Comparison of ENCODE assay signal across 11 mouse cellular contexts in the genomic region with DNA sequence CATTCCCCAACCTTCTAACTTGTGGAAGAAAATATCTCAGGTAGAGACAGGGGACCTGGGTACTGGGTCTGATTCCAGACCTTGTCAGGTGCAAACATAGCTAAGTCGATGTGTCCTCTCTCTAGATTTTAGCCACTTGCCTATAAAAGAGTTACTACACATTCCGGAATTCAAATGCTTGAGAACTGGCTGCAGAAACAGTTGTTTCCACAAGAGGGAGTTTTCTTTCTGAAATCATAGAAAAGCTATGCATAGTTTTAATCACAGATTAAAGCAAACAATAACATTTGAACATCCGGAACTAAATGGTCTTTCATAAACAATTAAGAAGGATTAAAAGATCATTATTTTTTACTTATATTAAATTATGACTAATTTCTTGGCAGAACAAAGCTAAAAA. TPM values are rescaled to one million over a fixed set of nuclear protein-coding genes. Genes with fewer than 3 reads are reported as not detected.
DNase-seq lines count a peak whose midpoint lies in the region; ATAC-seq and TF ChIP-seq lines count a peak whose summit lies in the region.
"Had no signal": no experiment of that assay in that cellular context is flagged by ENCODE, and none has a peak within 500 bp of the region (broad histone marks: within the 10 kb centered on the region; RNA-seq: fewer than 3 reads in every experiment).

No protein-coding gene starts in this region.

- no peak overlapping the region for H3K9ac ChIP-seq in embryonic facial prominence, embryonic 11.5 days (replicated peaks; ENCODE audit: low read length)
- H3K9ac ChIP-seq in kidney, postnatal 0 days (ENCODE audit: low read depth, low read length) = no peak overlapping the region
- no peak overlapping the region for H3K9ac ChIP-seq in midbrain, embryonic 14.5 days (replicated peaks; ENCODE audit: low read length)
- H3K9ac ChIP-seq: hindbrain, embryonic 15.5 days had no signal

- no peak overlapping the region for H3K27ac ChIP-seq in embryonic facial prominence, embryonic 11.5 days (replicated peaks; ENCODE audit: low read depth, low read length)
- no peak overlapping the region for H3K27ac ChIP-seq in embryonic facial prominence, embryonic 10.5 days (replicated peaks)
- H3K27ac ChIP-seq in kidney, postnatal 0 days = no peak overlapping the region
- no peak overlapping the region for H3K27ac ChIP-seq in midbrain, embryonic 14.5 days (replicated peaks; ENCODE audit: low read depth, low read length)
- H3K27ac ChIP-seq in midbrain, embryonic 10.5 days (replicated peaks) = no peak overlapping the region
- H3K27ac ChIP-seq: hindbrain, embryonic 15.5 days had no signal

- no peaks in the 10 kb centered on the region for H3K4me1 ChIP-seq in embryonic facial prominence, embryonic 11.5 days (ENCODE audit: control insufficient read depth, insufficient read depth, low read length)
- no peaks in the 10 kb centered on the region for H3K4me1 ChIP-seq in embryonic facial prominence, embryonic 10.5 days
- H3K4me1 ChIP-seq in kidney, postnatal 0 days (replicated peaks; ENCODE audit: insufficient read depth, low read length) = no peaks in the 10 kb centered on the region
- H3K4me1 ChIP-seq in midbrain, embryonic 14.5 days (ENCODE audit: control insufficient read depth, insufficient read depth, low read length) = 0 out of 2 replicates have a peak, but pooled peaks cover 2% of the 10 kb centered on the region
- no peaks in the 10 kb centered on the region for H3K4me1 ChIP-seq in midbrain, embryonic 10.5 days
- H3K4me1 ChIP-seq: hindbrain, embryonic 15.5 days had no signal

- no peak for ATAC-seq in embryonic facial prominence, embryonic 11.5 days (replicated peaks; ENCODE audit: insufficient number of reproducible peaks, low FRiP score, low TSS enrichment, low read depth)
- ATAC-seq in kidney, postnatal 0 days (replicated peaks; ENCODE audit: low FRiP score, low read depth) = no peak
- no peak for ATAC-seq in midbrain, embryonic 14.5 days (ENCODE audit: low FRiP score, low TSS enrichment)

- TF ChIP-seq CTCF in kidney, postnatal 0 days (IDR thresholded peaks at IDR 0.05; ENCODE audit: low read depth) = peak; percentile 73

- H3K4me2 ChIP-seq in embryonic facial prominence, embryonic 11.5 days (ENCODE audit: low read depth, low read length) = no peak overlapping the region
- H3K4me2 ChIP-seq in kidney, postnatal 0 days (ENCODE audit: low read length) = no peak overlapping the region
- no peak overlapping the region for H3K4me2 ChIP-seq in midbrain, embryonic 14.5 days (ENCODE audit: low read length)
- H3K4me2 ChIP-seq: hindbrain, embryonic 15.5 days had no signal

- no peaks in the 10 kb centered on the region for H3K9me3 ChIP-seq in embryonic facial prominence, embryonic 11.5 days (replicated peaks; ENCODE audit: control insufficient read depth, low read length)
- H3K9me3 ChIP-seq in embryonic facial prominence, embryonic 10.5 days = no peaks in the 10 kb centered on the region
- H3K9me3 ChIP-seq in kidney, postnatal 0 days (replicated peaks; ENCODE audit: low read length) = no peaks in the 10 kb centered on the region
- no peaks in the 10 kb centered on the region for H3K9me3 ChIP-seq in midbrain, embryonic 14.5 days (ENCODE audit: control insufficient read depth, low read length)
- H3K9me3 ChIP-seq in midbrain, embryonic 10.5 days (replicated peaks) = no peaks in the 10 kb centered on the region
- H3K9me3 ChIP-seq: hindbrain, embryonic 15.5 days had no signal

- peak; percentile 64 for DNase-seq in embryonic facial prominence, embryonic 11.5 days (ENCODE audit: low spot score)
- DNase-seq in embryonic facial prominence, embryonic 10.5 days (ENCODE audit: low spot score) = no peak
- DNase-seq in kidney, postnatal 0 days (ENCODE audit: low spot score) = peak; percentile 79
- no peak for DNase-seq in kidney, adult 8-10 months
- DNase-seq in midbrain, embryonic 14.5 days = peak; percentile 73
- DNase-seq in midbrain, embryonic 10.5 days (ENCODE audit: low spot score) = no peak
- peak; percentile 63 for DNase-seq in lung, postnatal 36 days
- no peak for DNase-seq in urinary bladder, adult 18-20 months (ENCODE audit: low spot score in 2 of 2)
- DNase-seq: gastrocnemius, postnatal 36 days; thymus, adult 18-20 months had no signal

- WGBS in embryonic facial prominence, embryonic 11.5 days = 62% methylated on average over 3 of the region's 3 CpGs
- 72% methylated on average over 3 of the region's 3 CpGs for WGBS in embryonic facial prominence, embryonic 10.5 days
- WGBS in kidney, postnatal 0 days = 66% methylated on average over 3 of the region's 3 CpGs
- 66% methylated on average over 3 of the region's 3 CpGs for WGBS in midbrain, embryonic 14.5 days
- WGBS in midbrain, embryonic 10.5 days = 72% methylated on average over 3 of the region's 3 CpGs

- H3K4me3 ChIP-seq in embryonic facial prominence, embryonic 11.5 days (ENCODE audit: low read depth, low read length) = no peak overlapping the region
- H3K4me3 ChIP-seq in embryonic facial prominence, embryonic 10.5 days = no peak overlapping the region
- no peak overlapping the region for H3K4me3 ChIP-seq in kidney, postnatal 0 days (replicated peaks; ENCODE audit: low read depth, low read length)
- H3K4me3 ChIP-seq in midbrain, embryonic 14.5 days (replicated peaks; ENCODE audit: low read depth, low read length) = no peak overlapping the region
- H3K4me3 ChIP-seq in midbrain, embryonic 10.5 days = no peak overlapping the region
- H3K4me3 ChIP-seq: hindbrain, embryonic 15.5 days had no signal

- H3K36me3 ChIP-seq in embryonic facial prominence, embryonic 11.5 days (replicated peaks; ENCODE audit: control insufficient read depth, insufficient read depth, low read depth, low read length) = no peaks in the 10 kb centered on the region
- no peaks in the 10 kb centered on the region for H3K36me3 ChIP-seq in embryonic facial prominence, embryonic 10.5 days (replicated peaks)
- no peaks in the 10 kb centered on the region for H3K36me3 ChIP-seq in kidney, postnatal 0 days (ENCODE audit: insufficient read depth, low read length)
- no peaks in the 10 kb centered on the region for H3K36me3 ChIP-seq in midbrain, embryonic 14.5 days (ENCODE audit: control insufficient read depth, insufficient read depth, low read length)
- H3K36me3 ChIP-seq in midbrain, embryonic 10.5 days = no peaks in the 10 kb centered on the region
- H3K36me3 ChIP-seq: hindbrain, embryonic 15.5 days had no signal

- no peaks in the 10 kb centered on the region for H3K27me3 ChIP-seq in embryonic facial prominence, embryonic 11.5 days (ENCODE audit: control insufficient read depth, insufficient read depth, low read length)
- H3K27me3 ChIP-seq in embryonic facial prominence, embryonic 10.5 days (replicated peaks; ENCODE audit: low read depth, poor library complexity, severe bottlenecking) = no peaks in the 10 kb centered on the region
- H3K27me3 ChIP-seq in kidney, postnatal 0 days (ENCODE audit: insufficient read depth, low read length) = no peaks in the 10 kb centered on the region
- no peaks in the 10 kb centered on the region for H3K27me3 ChIP-seq in midbrain, embryonic 14.5 days (ENCODE audit: control insufficient read depth, insufficient read depth, low read length)
- H3K27me3 ChIP-seq in midbrain, embryonic 10.5 days (ENCODE audit: low read depth, poor library complexity, severe bottlenecking) = no peaks in the 10 kb centered on the region
- H3K27me3 ChIP-seq: hindbrain, embryonic 15.5 days had no signal

RNA-seq across cellular contexts. Expression of a gene that starts 19.3 kb away (rescaled TPM):
- 17.0 and 20.4 TPM in 2 replicates for polyA plus RNA-seq in embryonic facial prominence, embryonic 11.5 days (2014; fragmentation: Nextera tagmentation; extraction: Ambion mirVana)
- polyA plus RNA-seq in embryonic facial prominence, embryonic 10.5 days (2016; fragmentation: Nextera tagmentation; extraction: Ambion mirVana) = 10.7 and 14.3 TPM in 2 replicates
- 17.3 and 17.4 TPM in 2 replicates for polyA plus RNA-seq in kidney, postnatal 0 days (2015; fragmentation: Nextera tagmentation; extraction: Ambion mirVana)
- polyA plus RNA-seq in midbrain, embryonic 14.5 days (2014; fragmentation: Nextera tagmentation; extraction: Ambion mirVana) = 6.9 and 7.9 TPM in 2 replicates
- polyA plus RNA-seq in midbrain, embryonic 10.5 days (2016; fragmentation: Nextera tagmentation; extraction: Ambion mirVana) = 6.6 and 7.3 TPM in 2 replicates

Comparison
In these comparisons a context has a peak if more than half of its experiments do, and no peak if none do; other contexts are left out.
1. DNase-seq: peak in embryonic facial prominence, embryonic 11.5 days (single experiment), kidney, postnatal 0 days (single experiment), midbrain, embryonic 14.5 days (single experiment) and lung, postnatal 36 days (single experiment); none in embryonic facial prominence, embryonic 10.5 days (single experiment), kidney, adult 8-10 months (0 of 2), midbrain, embryonic 10.5 days (single experiment) and urinary bladder, adult 18-20 months (0 of 2).